Mouse (Mus musculus): Measurements from ENCODE around the gene Rundc3a.
"Not testable (repeated sequence)": the region's sequence is repeated elsewhere in the genome, so short reads cannot be mapped to it uniquely, and the experiment has no call there.

Gene Rundc3a

DNA sequence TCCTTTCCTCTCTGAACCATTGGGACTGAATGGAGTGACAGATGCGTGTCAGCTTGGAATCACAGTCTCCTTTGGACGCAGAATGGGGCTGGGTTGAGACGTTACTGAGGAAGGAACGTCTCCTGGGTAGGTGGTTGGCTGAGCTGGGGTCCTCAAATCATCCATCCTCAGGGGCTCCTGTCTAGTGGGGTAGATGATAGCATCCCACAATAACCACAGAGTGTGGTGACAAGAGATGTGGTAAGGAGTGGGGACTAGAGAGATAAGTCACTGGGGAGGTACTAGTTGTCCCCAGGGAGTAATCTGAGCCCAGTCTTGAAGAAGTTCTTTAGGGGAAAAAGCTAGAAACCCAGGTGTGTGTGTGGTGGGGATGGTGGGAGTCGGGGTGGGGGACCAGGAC is 24.9 kb upstream of the Rundc3a start:
- no peak for DNase-seq

- no peak for DNase-seq
These were observed 23.9 kb upstream of the Rundc3a start for GRCm38 (mm10) chr11:102369263-102369662.

- no peak for DNase-seq
These were observed 22.9 kb upstream of the Rundc3a start for GRCm38 (mm10) chr11:102370285-102370684.

- no peak for DNase-seq
These were observed 21.1 kb upstream of the Rundc3a start for GRCm38 (mm10) chr11:102371926-102372685.

DNA sequence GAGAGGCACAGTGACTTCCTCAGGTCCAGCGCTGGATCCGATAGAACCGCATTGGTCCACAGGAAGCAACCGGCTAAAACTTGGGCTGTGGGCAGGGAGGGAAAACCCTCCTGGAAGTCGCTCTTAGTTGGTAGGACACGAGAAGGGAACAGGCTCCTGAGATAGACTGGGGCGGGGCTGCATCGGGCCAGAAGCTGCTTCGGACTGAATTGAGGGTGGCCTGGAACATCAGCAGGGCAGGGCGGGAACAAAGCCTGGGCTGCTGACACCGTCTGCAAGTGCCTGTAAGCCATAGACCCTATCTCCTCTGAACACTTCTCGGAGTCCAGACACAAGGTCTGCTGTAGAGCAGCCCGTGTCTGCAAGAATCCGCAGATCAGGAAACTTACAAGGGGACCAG is 20.3 kb upstream of the Rundc3a start:
- DNase-seq: no peak

GRCm38 (mm10) chr11:102373646-102374045 is 19.6 kb upstream of the Rundc3a start:
- no peak for DNase-seq

DNA sequence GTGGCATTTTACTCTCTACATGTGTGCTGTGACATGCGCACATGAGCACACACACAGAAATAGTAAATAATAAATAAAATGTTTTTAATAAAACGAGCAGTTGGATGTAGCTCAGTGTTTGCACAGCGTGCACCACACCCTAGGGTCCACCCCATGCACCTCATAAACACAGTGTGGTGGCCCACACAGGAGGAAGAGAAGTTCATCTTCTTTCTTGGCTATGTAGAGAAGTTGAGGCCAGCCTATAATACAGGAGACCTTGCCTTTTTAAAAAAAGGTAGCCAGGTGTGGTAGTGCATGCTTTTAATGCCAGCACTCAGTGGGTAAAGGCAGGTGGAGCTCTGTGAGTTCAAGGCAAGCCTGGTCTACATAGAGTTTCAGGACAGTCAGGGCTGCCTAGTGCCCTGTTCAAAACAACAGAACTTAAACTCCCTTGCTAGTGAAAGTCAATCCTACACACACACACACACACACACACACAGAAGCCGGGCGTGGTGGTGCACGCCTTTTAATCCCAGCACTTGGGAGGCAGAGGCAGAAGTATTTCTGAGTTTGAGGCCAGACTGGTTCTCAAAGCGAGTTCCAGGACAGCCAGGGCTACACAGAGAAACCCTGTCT is 19.0 kb upstream of the Rundc3a start:
- DNase-seq: no peak

DNA sequence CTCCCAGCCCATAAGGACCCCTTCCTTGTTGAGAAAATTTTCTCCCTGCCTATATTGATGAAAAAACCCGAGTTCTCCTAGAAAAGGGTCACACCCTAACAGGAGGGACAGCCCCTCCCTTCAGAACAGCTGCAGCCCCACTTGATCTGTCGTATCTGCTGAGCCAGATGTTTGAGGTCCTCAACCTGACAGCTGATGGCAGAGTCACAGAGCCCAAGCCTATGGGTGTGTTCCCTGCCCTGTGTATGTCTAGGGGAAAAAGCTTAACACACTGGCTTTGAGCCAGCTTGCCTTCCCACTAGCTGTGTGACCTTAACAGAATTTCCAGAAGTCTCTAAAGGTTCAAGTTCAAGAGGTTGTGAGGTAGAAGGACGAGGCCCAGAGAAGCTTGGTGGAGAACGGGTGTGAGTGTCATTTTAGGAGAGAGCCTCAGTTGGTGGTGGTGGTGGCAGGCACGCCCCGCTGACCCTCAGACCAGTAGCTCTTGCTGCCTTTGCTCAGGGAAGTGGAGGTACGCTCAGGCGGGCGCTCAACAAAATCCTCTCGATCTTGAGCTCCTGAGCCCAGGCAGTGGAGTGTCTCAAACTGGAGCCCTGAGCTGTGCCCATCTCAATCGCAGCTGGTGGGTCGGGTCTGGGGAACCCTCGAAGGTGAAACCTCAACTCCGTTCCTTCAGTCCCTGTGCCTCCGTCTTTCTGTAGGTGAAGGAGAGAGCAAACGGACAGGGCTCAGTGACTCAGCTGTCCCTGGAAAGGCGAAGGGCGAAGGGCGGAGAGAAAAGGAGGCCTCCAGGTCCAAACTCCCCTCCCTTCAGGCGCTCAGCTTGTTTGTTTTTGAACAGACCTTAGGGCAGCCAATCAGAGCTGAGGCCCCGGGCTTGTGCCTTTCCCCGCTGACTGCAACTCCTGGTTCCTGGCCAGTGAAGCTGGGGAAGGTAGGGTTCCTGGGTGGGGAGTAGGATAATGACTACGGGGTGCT is 17.7 kb upstream of the Rundc3a start:
- DNase-seq: peak; percentile 85

- no peak for DNase-seq
These were observed 16.9 kb upstream of the Rundc3a start for GRCm38 (mm10) chr11:102376196-102376835.

DNA sequence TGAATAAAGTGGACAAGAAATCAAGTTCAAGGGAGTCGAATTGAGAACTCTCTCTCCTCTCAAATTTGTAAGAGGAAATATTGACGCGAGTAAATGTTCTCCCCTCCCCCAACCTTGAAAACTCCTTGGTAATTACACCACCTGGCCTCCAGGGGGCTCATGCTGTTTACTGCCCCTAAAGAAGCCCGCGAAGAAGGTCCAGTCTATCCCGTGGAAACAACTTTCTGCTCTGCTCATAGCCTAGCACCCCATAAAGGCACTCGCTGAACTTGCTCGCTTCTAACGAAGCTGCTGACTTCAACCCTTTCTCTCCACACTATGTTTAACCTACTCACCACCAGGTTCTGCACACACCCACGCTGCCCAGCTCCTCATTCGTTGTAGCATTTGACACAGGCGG is 16.0 kb upstream of the Rundc3a start:
- no peak for DNase-seq

- DNase-seq: no peak
These were observed 13.1 kb upstream of the Rundc3a start for GRCm38 (mm10) chr11:102380091-102380490.

- no peak for DNase-seq
These were observed 11.7 kb upstream of the Rundc3a start for GRCm38 (mm10) chr11:102381341-102382100.

DNA sequence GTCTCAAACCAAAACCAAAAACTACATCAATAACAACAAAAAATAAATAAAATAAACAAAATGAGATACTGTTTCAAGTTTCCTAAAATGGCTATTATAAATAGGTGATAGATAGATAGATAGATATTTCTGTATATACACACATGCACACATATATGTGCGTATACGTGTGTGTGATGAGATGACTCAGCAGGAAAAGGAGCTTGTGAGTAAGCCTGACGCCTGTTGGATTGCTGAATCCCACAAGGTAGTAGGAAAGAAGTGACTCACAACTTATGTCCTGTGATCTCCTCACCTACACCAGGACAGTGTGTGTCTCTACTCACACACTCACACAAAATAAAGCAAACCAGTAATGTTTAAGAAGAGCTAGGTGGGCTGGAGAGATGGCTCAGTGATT is 10.4 kb upstream of the Rundc3a start:
- no peak for DNase-seq

GRCm38 (mm10) chr11:102383365-102384136 is 9.7 kb upstream of the Rundc3a start:
- peak; percentile 72 for DNase-seq

GRCm38 (mm10) chr11:102384418-102384817 is 8.8 kb upstream of the Rundc3a start:
- DNase-seq: no peak

GRCm38 (mm10) chr11:102385075-102385474 is 8.1 kb upstream of the Rundc3a start:
- no peak for DNase-seq

GRCm38 (mm10) chr11:102386121-102386520 is 7.1 kb upstream of the Rundc3a start:
- DNase-seq: no peak

DNA sequence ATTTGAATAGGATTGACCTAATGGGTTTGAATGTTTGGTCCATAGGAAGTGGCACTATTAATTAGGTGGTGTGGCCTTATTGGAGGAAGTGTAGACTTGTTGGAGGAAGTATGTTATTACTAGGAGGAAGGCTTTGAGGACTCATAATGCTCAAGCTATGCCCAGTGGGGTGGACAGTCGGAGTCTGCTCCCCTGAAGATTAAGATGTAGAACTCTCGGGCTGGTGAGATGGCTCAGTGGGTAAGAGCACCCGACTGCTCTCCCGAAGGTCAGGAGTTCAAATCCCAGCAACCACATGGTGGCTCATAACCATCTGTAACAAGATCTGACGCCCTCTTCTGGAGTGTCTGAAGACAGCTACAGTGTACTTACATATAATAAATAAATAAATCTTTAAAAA is 3.8 kb upstream of the Rundc3a start:
- DNase-seq: not testable (repeated sequence)

DNA sequence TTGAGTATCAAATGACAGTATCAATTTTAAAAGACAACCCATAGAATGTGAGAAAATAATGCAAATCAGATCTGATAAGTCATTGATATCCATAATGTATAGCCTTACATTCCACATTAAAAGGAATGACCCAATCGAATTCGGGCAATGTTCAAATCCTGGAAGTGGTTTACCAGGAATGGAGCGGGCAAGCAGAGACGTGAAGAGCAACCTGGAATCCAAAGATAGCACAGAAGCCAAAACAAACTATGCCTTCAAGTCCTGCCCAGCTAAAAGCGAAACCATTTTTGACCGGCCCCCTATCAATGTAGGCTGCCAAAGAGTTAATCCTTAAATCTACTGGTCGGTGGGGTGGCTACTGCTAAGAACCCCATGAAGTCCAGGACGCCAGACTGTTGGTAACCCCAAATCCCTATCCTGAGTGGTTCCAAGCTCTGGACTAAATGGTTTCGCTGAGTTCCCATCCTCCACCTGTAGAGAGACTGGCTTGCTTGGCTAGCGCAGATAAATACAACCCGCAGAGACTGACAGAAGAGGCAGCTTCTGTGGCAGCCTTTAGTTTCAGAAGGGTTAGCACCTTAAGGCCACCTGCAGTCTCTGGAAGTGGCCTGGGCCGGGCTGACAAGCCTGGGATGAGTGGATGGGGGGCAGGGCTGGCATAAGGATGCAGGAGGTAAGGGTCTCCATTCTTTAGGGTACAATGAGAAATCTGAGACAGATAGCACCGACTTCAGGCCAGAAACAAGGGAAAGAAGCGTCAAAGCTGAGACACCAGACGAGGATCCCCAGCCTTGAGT is 564 bp upstream of the Rundc3a start:
- DNase-seq: no peak

- DNase-seq: peak; percentile 83
These were observed 667 bp downstream of the Rundc3a start for GRCm38 (mm10) chr11:102393719-102394420.
